Mouse (Mus musculus) liver, postnatal 0 days (tissue): Measurements from ENCODE around the gene Mdh2.

ENCODE experiments used
- CTCF ChIP-seq: sonication (generic); IDR thresholded peaks from 2 replicates; pipeline ENCODE4 v1.5.1; 2016; ENCODE audit warnings: antibody characterized with exemption, low read depth
- EP300 ChIP-seq: IDR thresholded peaks from 2 replicates; pipeline ENCODE4 v1.6.1; 2016; ENCODE audit warnings: antibody characterized with exemption, low read depth, mild to moderate bottlenecking

GRCm38 (mm10) chr5:135751041-135751440, 27.2 kb upstream of the Mdh2 start:
- TF ChIP-seq CTCF (no peak), EP300 (no peak)
